Mouse (Mus musculus): ENCODE measurements at regions not wholly inside any gene's neighbourhood (a gene's known extent, or its start where the extent isn't known, plus 50 kb on each side); places are given as distances from the start of the nearest gene placed in this dataset.

GRCm38 (mm10) chr5:90026835-90027753 lies 144.0 kb upstream of the Adamts3 start:
- no peaks in the 10 kb centered on the region for H3K4me1 ChIP-seq (ENCODE audit: control insufficient read depth, insufficient read depth, low read length)
- H3K27ac ChIP-seq (ENCODE audit: insufficient read depth, low read length): no peak overlapping the region
- TF ChIP-seq POLR2A (IDR thresholded peaks at IDR 0.05; ENCODE audit: borderline replicate concordance, insufficient read depth, low read length): no peak
- TF ChIP-seq CTCF (IDR thresholded peaks at IDR 0.05; ENCODE audit: borderline replicate concordance, insufficient read depth, low read depth, low read length): no peak
- H3K27me3 ChIP-seq (ENCODE audit: control insufficient read depth, insufficient read depth, low read length): no peaks in the 10 kb centered on the region
- no peak for DNase-seq
- H3K4me3 ChIP-seq (replicated peaks; ENCODE audit: insufficient read depth, low read depth, low read length): no peak overlapping the region
- 70% methylated on average over 17 of the region's 17 CpGs for WGBS

GRCm38 (mm10) chr5:90021447-90021846 lies 138.3 kb upstream of the Adamts3 start:
- TF ChIP-seq CTCF (IDR thresholded peaks at IDR 0.05; ENCODE audit: borderline replicate concordance, insufficient read depth, low read depth, low read length) (no peak), POLR2A (IDR thresholded peaks at IDR 0.05; ENCODE audit: borderline replicate concordance, insufficient read depth, low read length) (no peak)
- no peak overlapping the region for H3K27ac ChIP-seq (ENCODE audit: insufficient read depth, low read length)
- no peaks in the 10 kb centered on the region for H3K27me3 ChIP-seq (ENCODE audit: control insufficient read depth, insufficient read depth, low read length)
- H3K4me3 ChIP-seq (replicated peaks; ENCODE audit: insufficient read depth, low read depth, low read length): no peak overlapping the region
- DNase-seq: peak in 1 of 2 experiments; percentile 5
- WGBS: 20% methylated on average over 1 of the region's 1 CpGs
- no peaks in the 10 kb centered on the region for H3K4me1 ChIP-seq (ENCODE audit: control insufficient read depth, insufficient read depth, low read length)

GRCm38 (mm10) chr5:90000758-90001157 lies 117.6 kb upstream of the Adamts3 start:
- no peaks in the 10 kb centered on the region for H3K4me1 ChIP-seq (ENCODE audit: control insufficient read depth, insufficient read depth, low read length)
- H3K4me3 ChIP-seq (replicated peaks; ENCODE audit: insufficient read depth, low read depth, low read length): no peak overlapping the region
- no peaks in the 10 kb centered on the region for H3K27me3 ChIP-seq (ENCODE audit: control insufficient read depth, insufficient read depth, low read length)
- 95% methylated on average over 6 of the region's 6 CpGs for WGBS
- TF ChIP-seq POLR2A (IDR thresholded peaks at IDR 0.05; ENCODE audit: borderline replicate concordance, insufficient read depth, low read length): no peak
- TF ChIP-seq CTCF (IDR thresholded peaks at IDR 0.05; ENCODE audit: borderline replicate concordance, insufficient read depth, low read depth, low read length): no peak
- no peak for DNase-seq
- H3K27ac ChIP-seq (ENCODE audit: insufficient read depth, low read length): no peak overlapping the region

GRCm38 (mm10) chr5:89991568-89991967 lies 108.4 kb upstream of the Adamts3 start:
- WGBS: 14% methylated on average over 2 of the region's 2 CpGs
- H3K4me1 ChIP-seq (ENCODE audit: control insufficient read depth, insufficient read depth, low read length): peaks cover 4% of the 10 kb centered on the region
- H3K4me3 ChIP-seq (replicated peaks; ENCODE audit: insufficient read depth, low read depth, low read length): no peak overlapping the region
- DNase-seq: peak; percentile 60 to 86
- H3K27me3 ChIP-seq (ENCODE audit: control insufficient read depth, insufficient read depth, low read length): no peaks in the 10 kb centered on the region
- TF ChIP-seq CTCF (IDR thresholded peaks at IDR 0.05; ENCODE audit: borderline replicate concordance, insufficient read depth, low read depth, low read length): no peak
- TF ChIP-seq POLR2A (IDR thresholded peaks at IDR 0.05; ENCODE audit: borderline replicate concordance, insufficient read depth, low read length): no peak
- H3K27ac ChIP-seq (ENCODE audit: insufficient read depth, low read length): no peak overlapping the region

- H3K4me3 ChIP-seq (replicated peaks; ENCODE audit: insufficient read depth, low read depth, low read length): no peak overlapping the region
- no peak overlapping the region for H3K27ac ChIP-seq (ENCODE audit: insufficient read depth, low read length)
- TF ChIP-seq POLR2A (IDR thresholded peaks at IDR 0.05; ENCODE audit: borderline replicate concordance, insufficient read depth, low read length) (no peak), CTCF (IDR thresholded peaks at IDR 0.05; ENCODE audit: borderline replicate concordance, insufficient read depth, low read depth, low read length) (no peak)
- H3K4me1 ChIP-seq (ENCODE audit: control insufficient read depth, insufficient read depth, low read length): no peaks in the 10 kb centered on the region
- WGBS: 58% methylated on average over 6 of the region's 6 CpGs
- no peaks in the 10 kb centered on the region; the same call in 1 of the 2 replicates for H3K27me3 ChIP-seq (ENCODE audit: control insufficient read depth, insufficient read depth, low read length)
- no peak for DNase-seq
Measured at GRCm38 (mm10) chr5:89981627-89982026, 98.5 kb upstream of the Adamts3 start.

- 73% methylated on average over 3 of the region's 3 CpGs for WGBS
- DNase-seq: no peak
- Histone ChIP-seq H3K4me1 (ENCODE audit: control insufficient read depth, insufficient read depth, low read length) (no peaks in the 10 kb centered on the region), H3K4me3 (replicated peaks; ENCODE audit: insufficient read depth, low read depth, low read length) (no peak overlapping the region), H3K27me3 (ENCODE audit: control insufficient read depth, insufficient read depth, low read length) (no peaks in the 10 kb centered on the region; the same call in 1 of the 2 replicates), H3K27ac (ENCODE audit: insufficient read depth, low read length) (no peak overlapping the region)
- TF ChIP-seq CTCF (IDR thresholded peaks at IDR 0.05; ENCODE audit: borderline replicate concordance, insufficient read depth, low read depth, low read length) (no peak), POLR2A (IDR thresholded peaks at IDR 0.05; ENCODE audit: borderline replicate concordance, insufficient read depth, low read length) (no peak)
Measured at GRCm38 (mm10) chr5:89980204-89980603, 97.1 kb upstream of the Adamts3 start.

- no peak for DNase-seq
- TF ChIP-seq CTCF (IDR thresholded peaks at IDR 0.05; ENCODE audit: borderline replicate concordance, insufficient read depth, low read depth, low read length) (no peak), POLR2A (IDR thresholded peaks at IDR 0.05; ENCODE audit: borderline replicate concordance, insufficient read depth, low read length) (no peak)
- no peaks in the 10 kb centered on the region for H3K4me1 ChIP-seq (ENCODE audit: control insufficient read depth, insufficient read depth, low read length)
- WGBS: 79% methylated on average over 11 of the region's 11 CpGs
- no peak overlapping the region for H3K4me3 ChIP-seq (replicated peaks; ENCODE audit: insufficient read depth, low read depth, low read length)
- no peak overlapping the region for H3K27ac ChIP-seq (ENCODE audit: insufficient read depth, low read length)
- no peaks in the 10 kb centered on the region for H3K27me3 ChIP-seq (ENCODE audit: control insufficient read depth, insufficient read depth, low read length)
Measured at GRCm38 (mm10) chr5:89952611-89953010, 69.5 kb upstream of the Adamts3 start.

GRCm38 (mm10) chr5:89945660-89945925 lies 62.5 kb upstream of the Adamts3 start:
- WGBS: 89% methylated on average over 3 of the region's 3 CpGs
- no peak overlapping the region for H3K4me3 ChIP-seq (replicated peaks; ENCODE audit: insufficient read depth, low read depth, low read length)
- no peak for DNase-seq
- H3K27ac ChIP-seq (ENCODE audit: insufficient read depth, low read length): no peak overlapping the region
- H3K4me1 ChIP-seq (ENCODE audit: control insufficient read depth, insufficient read depth, low read length): no peaks in the 10 kb centered on the region
- no peaks in the 10 kb centered on the region for H3K27me3 ChIP-seq (ENCODE audit: control insufficient read depth, insufficient read depth, low read length)
- TF ChIP-seq POLR2A (IDR thresholded peaks at IDR 0.05; ENCODE audit: borderline replicate concordance, insufficient read depth, low read length) (no peak), CTCF (IDR thresholded peaks at IDR 0.05; ENCODE audit: borderline replicate concordance, insufficient read depth, low read depth, low read length) (no peak)
